Mouse (Mus musculus) thymus, postnatal 14 days (tissue): ENCODE measurements around the gene Emx1.

ENCODE experiments used
- DNase-seq: peaks from one replicate; pipeline ENCODE4 v3.0.0; 2021

The Emx1 gene

DNA sequence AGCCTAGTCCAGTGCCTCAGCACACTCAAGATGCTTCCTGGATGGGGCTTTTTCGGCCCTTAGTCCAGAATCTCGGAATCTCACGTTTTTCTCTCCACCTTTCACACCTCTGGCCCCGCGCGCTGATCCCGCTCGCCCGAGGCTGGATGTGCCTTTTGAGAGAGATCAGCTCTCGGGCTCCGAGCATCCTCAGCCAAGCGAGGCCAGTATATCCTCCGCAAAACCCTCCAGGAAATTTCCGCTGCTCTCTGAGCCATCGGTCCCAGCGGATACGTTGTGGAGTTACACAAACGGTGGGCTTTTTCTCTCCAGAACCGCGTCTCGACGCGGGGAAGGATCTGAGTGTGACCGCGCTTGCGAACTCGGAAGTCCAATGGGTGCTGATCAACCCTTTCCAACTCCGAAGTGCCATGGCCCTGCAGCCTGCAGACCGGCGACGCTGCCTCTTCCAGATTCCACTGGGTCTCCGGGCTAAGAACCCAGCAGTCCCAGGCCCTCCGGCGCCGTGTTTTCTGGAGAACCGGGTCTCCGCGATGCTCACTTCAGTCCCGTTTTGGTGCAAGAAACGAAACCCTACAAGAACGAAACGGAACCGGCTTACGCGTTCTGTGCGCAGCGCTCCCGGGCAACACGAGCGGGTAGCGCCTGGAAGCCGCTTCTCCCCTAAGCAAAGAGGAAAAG is 2.8 kb downstream of the Emx1 start:
- DNase-seq = no peak

GRCm38 (mm10) chr6:85190671-85191070 is 3.4 kb downstream of the Emx1 start:
- DNase-seq = no peak

- DNase-seq = no peak
Measured at GRCm38 (mm10) chr6:85191751-85192440, 4.7 kb downstream of the Emx1 start.

DNA sequence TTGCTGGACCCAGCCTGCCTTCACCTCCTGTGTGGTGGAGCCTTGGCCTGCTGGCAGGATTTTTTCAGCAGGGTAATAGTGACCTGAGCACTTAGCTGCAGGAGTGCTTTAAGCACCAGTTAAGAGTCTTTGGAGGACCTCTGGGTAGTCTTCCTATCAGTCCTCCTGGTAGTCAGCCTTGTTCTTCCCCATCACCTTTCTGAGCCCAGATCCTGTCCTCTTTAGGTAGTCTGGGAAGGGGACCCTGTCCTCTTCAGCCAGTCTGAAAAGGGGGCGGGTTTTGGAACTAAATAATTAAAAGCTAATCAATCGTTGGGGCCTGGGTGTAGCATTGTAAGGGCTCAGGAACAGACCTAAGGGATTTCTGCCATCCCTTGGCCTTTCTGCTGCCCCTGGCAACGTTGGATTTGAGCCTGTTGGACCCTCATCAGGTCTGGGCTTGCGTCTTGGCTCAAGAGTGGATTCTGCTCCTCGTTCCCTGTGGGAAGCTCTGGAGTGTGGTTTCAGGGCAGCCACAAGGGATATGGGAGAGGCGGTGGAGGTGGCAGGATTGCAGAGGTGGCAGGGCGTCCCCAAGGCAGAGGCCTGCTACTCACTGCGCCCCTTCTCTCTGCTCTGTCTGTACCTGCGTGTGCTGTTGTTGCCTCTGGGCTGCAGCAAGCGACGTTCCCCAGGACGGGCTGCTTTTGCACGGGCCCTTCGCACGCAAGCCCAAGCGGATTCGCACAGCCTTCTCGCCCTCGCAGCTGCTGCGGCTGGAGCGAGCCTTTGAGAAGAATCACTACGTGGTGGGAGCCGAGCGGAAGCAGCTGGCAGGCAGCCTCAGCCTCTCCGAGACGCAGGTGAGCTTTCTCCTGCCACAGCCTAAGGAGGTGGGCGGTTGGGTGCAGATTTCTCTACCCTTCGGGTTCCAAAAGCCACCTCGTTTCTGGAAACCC is 6.4 kb downstream of the Emx1 start:
- DNase-seq = peak; percentile 75

GRCm38 (mm10) chr6:85197951-85198350 is 10.7 kb downstream of the Emx1 start:
- no peak for DNase-seq

DNA sequence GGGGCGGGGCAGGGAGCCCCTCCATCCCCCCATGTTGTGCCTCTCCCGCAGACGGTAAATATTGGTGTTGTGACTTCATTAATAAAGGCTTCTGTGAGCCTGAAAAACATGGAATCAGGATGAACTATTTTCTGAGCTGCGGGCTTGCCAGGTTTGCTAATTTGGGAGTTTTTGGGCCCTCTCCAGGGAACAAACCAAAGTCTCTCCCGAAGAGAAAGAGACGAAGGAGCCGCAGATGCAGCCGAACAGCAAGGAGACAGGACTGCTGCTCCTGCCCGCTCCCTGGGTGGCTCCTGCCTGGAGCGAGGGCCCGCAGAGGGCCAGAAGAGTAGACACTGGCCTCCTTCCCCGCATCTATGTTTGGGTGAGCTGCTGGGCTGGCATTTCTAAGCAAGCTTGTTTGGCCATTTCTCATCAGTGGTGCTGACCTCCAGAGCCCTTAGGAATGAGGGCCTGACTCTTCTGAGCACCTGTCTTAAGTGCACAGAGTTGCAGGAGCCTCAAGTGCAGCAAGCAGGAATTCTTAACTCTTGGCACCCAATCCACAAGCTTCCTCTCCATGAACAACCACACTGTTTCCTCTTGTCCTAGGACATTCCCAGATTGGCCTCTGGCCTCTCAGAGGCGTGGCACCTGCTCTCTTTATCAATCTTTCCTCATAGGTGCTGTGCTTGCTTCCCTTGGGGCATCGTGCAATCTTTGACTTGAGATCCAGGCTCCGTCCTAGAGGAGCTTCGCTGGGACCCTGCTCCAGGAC is 19.1 kb downstream of the Emx1 start:
- no peak for DNase-seq

GRCm38 (mm10) chr6:85206939-85207285 is 19.7 kb downstream of the Emx1 start:
- DNase-seq = no peak

DNA sequence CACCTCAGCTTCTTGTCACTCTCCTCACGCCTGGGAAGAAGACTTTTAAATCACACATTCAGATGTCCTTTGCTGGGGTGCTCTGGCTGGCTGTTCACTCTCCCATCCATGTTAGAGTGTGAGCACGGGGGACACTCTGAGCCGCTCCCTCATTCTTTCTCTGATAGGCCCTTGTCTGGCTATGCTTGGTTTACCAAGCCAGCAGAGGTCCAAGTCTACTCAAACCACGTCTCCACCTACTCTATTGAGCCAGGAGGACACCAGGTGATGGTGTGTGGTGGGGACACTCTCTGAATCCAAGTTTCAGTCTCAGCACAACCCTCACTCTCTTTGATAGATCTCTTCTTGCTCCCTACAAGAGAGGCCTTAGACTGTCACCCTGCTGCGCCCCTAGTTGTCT is 20.1 kb downstream of the Emx1 start:
- DNase-seq = no peak

- DNase-seq = no peak
Measured at GRCm38 (mm10) chr6:85209226-85209967, 22.2 kb downstream of the Emx1 start.

GRCm38 (mm10) chr6:85210686-85211085 is 23.4 kb downstream of the Emx1 start:
- no peak for DNase-seq

- no peak for DNase-seq
Measured at GRCm38 (mm10) chr6:85218251-85218650, 31.0 kb downstream of the Emx1 start.

- no peak for DNase-seq
Measured at GRCm38 (mm10) chr6:85218684-85219445, 31.6 kb downstream of the Emx1 start.

DNA sequence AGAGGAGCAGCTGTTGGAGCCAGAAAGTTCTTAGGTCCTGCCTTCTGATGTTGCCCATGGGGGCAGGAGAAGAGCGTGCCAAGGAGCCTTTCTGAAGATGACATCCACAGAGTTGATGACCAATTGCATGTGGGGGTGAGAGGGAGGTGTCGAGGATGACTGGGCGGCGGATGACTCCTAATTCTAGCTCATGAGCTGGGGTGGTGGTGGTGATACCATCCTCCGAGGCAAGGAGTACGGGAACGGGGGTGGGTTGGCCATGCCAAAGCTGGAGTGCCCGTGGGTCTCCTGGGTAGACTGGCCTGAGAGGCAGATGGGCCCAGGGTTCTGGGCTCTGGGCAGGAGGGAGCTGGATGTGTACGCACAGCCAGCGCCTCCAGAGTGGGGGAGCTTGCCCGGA is 32.5 kb downstream of the Emx1 start:
- DNase-seq = no peak

DNA sequence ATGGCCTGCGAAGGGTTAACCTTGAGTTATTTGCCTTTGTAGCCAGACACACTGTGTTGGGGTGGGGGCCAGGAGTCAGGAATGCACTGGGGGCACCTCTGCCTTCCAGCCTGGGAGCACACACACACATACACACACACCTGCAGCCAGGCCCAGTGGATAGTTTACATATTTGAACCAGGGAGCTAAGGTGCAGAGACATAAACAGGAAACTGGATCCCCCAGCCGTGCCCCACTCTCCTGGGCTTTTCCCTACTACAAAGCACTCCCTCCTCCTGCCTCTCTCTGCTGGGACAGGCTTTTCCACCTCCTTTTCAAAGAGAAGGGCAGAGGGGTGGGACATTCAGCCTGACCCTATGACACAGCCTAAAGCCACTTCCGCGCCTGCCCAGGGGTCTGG is 33.7 kb downstream of the Emx1 start:
- DNase-seq = no peak

GRCm38 (mm10) chr6:85222551-85222950 is 35.3 kb downstream of the Emx1 start:
- DNase-seq = no peak

GRCm38 (mm10) chr6:85223498-85224150 is 36.4 kb downstream of the Emx1 start:
- no peak for DNase-seq

DNA sequence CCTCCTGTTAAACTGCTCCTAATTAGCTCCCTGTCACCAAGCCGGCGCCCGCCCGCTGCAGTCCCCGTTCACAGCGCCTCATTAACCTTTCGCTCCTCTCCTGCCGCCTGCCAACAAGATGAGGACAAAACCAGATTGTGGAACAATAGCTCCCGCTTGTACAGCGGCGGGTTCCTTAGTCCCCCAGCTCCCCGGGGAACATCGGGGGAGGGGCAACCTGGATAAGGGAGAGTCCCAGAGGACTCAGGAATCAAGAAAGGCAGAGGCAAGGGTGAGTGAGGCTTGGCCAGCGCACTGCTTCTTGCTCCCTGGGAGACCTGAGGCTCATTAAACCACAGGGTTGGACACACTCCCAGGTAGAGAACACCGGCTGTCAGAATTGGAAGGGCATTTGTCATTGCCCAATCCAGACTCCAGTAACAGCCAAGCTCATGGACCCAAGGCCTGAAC is 37.2 kb downstream of the Emx1 start:
- DNase-seq = no peak

DNA sequence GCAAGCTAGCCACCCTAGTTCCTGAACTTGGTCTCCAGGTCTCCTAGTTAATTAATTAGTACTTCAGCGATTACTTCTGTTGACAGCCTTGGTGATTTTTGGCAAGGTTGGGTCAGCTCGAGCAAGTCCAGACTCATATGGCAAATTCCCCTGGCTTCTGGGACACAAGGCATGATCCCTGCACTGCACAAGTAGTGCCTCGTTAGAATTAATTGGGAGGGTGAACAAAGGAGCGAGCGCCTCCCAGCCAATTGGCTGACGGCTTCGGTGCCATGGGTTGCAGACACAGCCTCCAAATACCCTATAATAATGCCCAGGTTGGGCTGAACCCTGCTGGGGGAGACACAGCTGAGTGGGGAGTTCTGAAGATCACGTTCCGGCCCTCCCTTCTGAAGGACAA is 39.3 kb downstream of the Emx1 start:
- no peak for DNase-seq

DNA sequence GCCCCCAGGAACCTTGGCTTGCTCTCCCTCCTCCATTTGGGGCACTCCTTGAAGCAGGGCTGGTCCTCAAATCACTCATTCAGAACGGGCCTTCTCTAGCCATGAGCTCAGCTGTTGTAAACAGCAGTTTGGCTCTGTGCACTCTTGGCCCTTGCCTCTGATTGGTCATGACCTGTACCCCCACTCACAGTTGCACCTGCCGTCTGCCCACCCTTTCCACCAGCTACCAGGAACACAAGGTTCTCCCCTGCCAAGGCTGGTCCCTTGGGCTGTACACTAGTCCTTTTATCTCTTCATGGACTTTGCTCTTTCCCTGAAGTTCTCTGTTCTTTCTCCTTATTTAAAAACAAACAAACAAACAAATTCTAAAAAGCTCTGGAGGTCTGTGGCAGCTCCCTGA is 40.3 kb downstream of the Emx1 start:
- DNase-seq = no peak

GRCm38 (mm10) chr6:85230762-85231161 is 43.5 kb downstream of the Emx1 start:
- no peak for DNase-seq

GRCm38 (mm10) chr6:85231469-85231868 is 44.2 kb downstream of the Emx1 start:
- no peak for DNase-seq
